Mouse (Mus musculus): ENCODE data around the gene Bcor. TPM values are rescaled to one million over a fixed set of nuclear protein-coding genes. Genes with fewer than 3 reads are reported as not detected.
A peak's percentile ranks its signal among the peaks of the same experiment; 100 is the strongest.

The Bcor gene
- polyA plus RNA-seq, 1 experiment from 2014 or later = 26.3 TPM

- Histone ChIP-seq H3K4me2 (replicated peaks) (peak overlapping the region; percentile 50), H3K4me3 (peak overlapping the region; percentile 27), H3K27me3 (peaks cover 80% of the 10 kb centered on the region), H3K9ac (replicated peaks) (peak overlapping the region; percentile 51; the same call in 1 of the 2 replicates), H3K27ac (replicated peaks) (peak overlapping the region; percentile 35; the same call in 1 of the 2 replicates), H3K4me1 (peaks cover 19% of the 10 kb centered on the region), H3K9me3 (no peaks in the 10 kb centered on the region), H3K36me3 (no peaks in the 10 kb centered on the region)
- 4% methylated on average over 48 of the region's 51 CpGs for WGBS
- no peak for ATAC-seq (ENCODE audit: low FRiP score, low read depth)
Observed at GRCm38 (mm10) chrX:12140086-12140740, 19.9 kb downstream of the Bcor start.

DNA sequence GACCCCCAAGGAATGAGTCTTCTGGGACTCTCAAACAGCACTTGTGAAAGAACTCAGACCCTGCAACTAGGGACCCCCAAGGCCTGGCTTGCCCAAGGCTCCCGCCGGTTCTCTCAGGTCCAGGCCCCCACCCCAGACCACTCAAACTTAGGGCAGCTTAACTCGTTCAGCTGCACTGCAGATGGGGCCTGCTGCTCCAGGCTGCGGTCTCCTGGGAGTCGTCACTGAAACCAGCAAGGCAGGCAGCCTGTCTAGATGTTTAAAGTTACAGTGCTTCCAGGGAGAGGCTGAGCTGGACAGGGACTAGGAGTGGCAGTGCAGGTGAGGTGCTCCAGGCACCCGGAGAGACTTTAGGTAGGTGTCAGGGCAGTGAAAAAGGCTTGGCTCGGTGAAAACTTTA lies 21.9 kb downstream of the Bcor start:
- Histone ChIP-seq H3K27me3 (peaks cover 89% of the 10 kb centered on the region), H3K4me3 (no peak overlapping the region), H3K4me1 (peaks cover 34% of the 10 kb centered on the region), H3K36me3 (no peaks in the 10 kb centered on the region), H3K9me3 (no peaks in the 10 kb centered on the region), H3K27ac (replicated peaks) (no peak overlapping the region), H3K4me2 (replicated peaks) (0 out of 2 replicates have a peak overlapping the region, but pooled peaks have one; percentile 5), H3K9ac (replicated peaks) (no peak overlapping the region)
- 15% methylated on average over 7 of the region's 7 CpGs for WGBS
- no peak for ATAC-seq (ENCODE audit: low FRiP score, low read depth)

DNA sequence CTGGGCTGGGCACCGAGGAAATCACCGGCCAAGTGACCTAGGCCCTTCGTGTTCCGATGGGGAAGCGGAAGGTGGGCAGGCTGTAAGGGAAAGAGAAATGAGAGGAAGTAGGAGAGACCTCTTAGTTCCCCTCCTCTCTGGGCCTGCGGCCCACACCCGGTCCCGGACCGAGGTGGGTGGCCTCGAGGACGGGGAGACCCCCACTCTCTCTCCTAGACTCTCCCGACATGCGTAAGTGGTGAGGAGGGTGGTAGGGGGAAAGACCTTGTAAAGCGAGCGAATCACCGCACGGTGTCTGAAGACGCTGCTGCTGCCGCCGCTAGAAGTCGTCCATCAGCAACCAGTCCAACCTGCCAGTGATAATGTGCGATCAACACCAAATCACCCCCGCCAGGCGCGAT lies 23.0 kb downstream of the Bcor start:
- no peak for ATAC-seq (ENCODE audit: low FRiP score, low read depth)
- WGBS = 4% methylated on average over 24 of the region's 25 CpGs

GRCm38 (mm10) chrX:12136261-12137101 lies 23.7 kb downstream of the Bcor start:
- no peaks in the 10 kb centered on the region for H3K9me3 ChIP-seq
- H3K27ac ChIP-seq (replicated peaks) = peak overlapping the region; percentile 92
- peak overlapping the region; percentile 34 for H3K4me3 ChIP-seq
- no peaks in the 10 kb centered on the region for H3K36me3 ChIP-seq
- 2% methylated on average over 48 of the region's 50 CpGs for WGBS
- H3K4me2 ChIP-seq (replicated peaks) = peak overlapping the region; percentile 59
- peak overlapping the region; percentile 34; the same call in 1 of the 2 replicates for H3K9ac ChIP-seq (replicated peaks)
- H3K4me1 ChIP-seq = peaks cover 40% of the 10 kb centered on the region
- peak; percentile 28 for ATAC-seq (ENCODE audit: low FRiP score, low read depth)
- H3K27me3 ChIP-seq = peaks cover 91% of the 10 kb centered on the region

More for the DNA sequence above, 23.0 kb downstream of the Bcor start:
- peak overlapping the region; percentile 34 for H3K4me3 ChIP-seq
- H3K27ac ChIP-seq (replicated peaks) = peak overlapping the region; percentile 92
- peaks cover 92% of the 10 kb centered on the region for H3K27me3 ChIP-seq
- peak overlapping the region; percentile 34; the same call in 1 of the 2 replicates for H3K9ac ChIP-seq (replicated peaks)
- H3K4me2 ChIP-seq (replicated peaks) = peak overlapping the region; percentile 59
- no peaks in the 10 kb centered on the region for H3K36me3 ChIP-seq
- peaks cover 40% of the 10 kb centered on the region for H3K4me1 ChIP-seq
- H3K9me3 ChIP-seq = no peaks in the 10 kb centered on the region

- Histone ChIP-seq H3K9me3 (no peaks in the 10 kb centered on the region), H3K4me2 (replicated peaks) (peak overlapping the region; percentile 59), H3K36me3 (no peaks in the 10 kb centered on the region), H3K9ac (replicated peaks) (peak overlapping the region; percentile 44), H3K27ac (replicated peaks) (peak overlapping the region; percentile 92), H3K4me1 (peaks cover 40% of the 10 kb centered on the region), H3K27me3 (peaks cover 98% of the 10 kb centered on the region), H3K4me3 (peak overlapping the region; percentile 34)
- 3% methylated on average over 49 of the region's 75 CpGs for WGBS
- peak; percentile 45 for ATAC-seq (ENCODE audit: low FRiP score, low read depth)
Observed at GRCm38 (mm10) chrX:12135121-12136111, 24.7 kb downstream of the Bcor start.

- Histone ChIP-seq H3K4me2 (replicated peaks) (peak overlapping the region; percentile 59), H3K9me3 (no peaks in the 10 kb centered on the region), H3K36me3 (no peaks in the 10 kb centered on the region), H3K27ac (replicated peaks) (peak overlapping the region; percentile 92), H3K4me3 (peak overlapping the region; percentile 34; the same call in 1 of the 2 replicates), H3K27me3 (peaks cover 98% of the 10 kb centered on the region), H3K9ac (replicated peaks) (peak overlapping the region; percentile 24; the same call in 1 of the 2 replicates), H3K4me1 (peaks cover 40% of the 10 kb centered on the region)
- ATAC-seq (ENCODE audit: low FRiP score, low read depth) = no peak
- WGBS = 3% methylated on average over 19 of the region's 19 CpGs
Observed at GRCm38 (mm10) chrX:12134541-12134940, 25.6 kb downstream of the Bcor start.

DNA sequence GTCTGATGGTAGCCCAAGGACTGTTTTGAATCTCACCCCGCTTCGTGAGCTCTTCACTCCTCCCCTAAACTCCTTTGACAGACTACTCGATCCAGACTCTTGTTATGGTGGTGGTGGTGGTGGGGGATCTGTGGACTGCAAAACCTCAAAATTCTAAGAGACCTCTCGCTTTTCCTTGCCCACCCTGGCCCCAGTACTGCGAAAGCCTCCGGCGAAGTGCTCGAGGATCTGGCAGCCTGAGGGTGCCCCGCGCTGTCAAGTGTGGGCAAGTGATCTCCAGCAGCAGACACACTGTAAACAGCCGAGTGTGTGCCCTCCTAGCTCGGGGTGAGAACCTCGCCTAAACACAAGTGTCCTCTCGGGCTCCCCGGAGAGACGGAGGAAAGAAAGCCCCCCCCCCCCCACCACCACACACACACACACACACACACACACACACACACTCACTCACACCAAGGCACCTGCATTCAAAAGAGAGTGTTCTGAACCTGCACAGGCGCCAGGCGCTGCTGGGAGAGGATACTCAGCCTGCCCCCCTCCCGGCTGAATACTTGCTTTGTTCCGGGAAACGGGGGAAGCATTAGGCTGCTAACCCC lies 26.2 kb downstream of the Bcor start:
- H3K27ac ChIP-seq (replicated peaks) = peak overlapping the region; percentile 68
- H3K27me3 ChIP-seq = peaks cover 98% of the 10 kb centered on the region
- H3K9me3 ChIP-seq = no peaks in the 10 kb centered on the region
- H3K36me3 ChIP-seq = no peaks in the 10 kb centered on the region
- H3K4me1 ChIP-seq = peaks cover 44% of the 10 kb centered on the region
- ATAC-seq (ENCODE audit: low FRiP score, low read depth) = no peak
- H3K4me3 ChIP-seq = peak overlapping the region; percentile 23
- H3K4me2 ChIP-seq (replicated peaks) = peak overlapping the region; percentile 59
- WGBS = 6% methylated on average over 16 of the region's 21 CpGs
- H3K9ac ChIP-seq (replicated peaks) = peak overlapping the region; percentile 39; the same call in 1 of the 2 replicates

- peaks cover 98% of the 10 kb centered on the region for H3K27me3 ChIP-seq
- H3K9ac ChIP-seq (replicated peaks) = peak overlapping the region; percentile 39; the same call in 1 of the 2 replicates
- no peaks in the 10 kb centered on the region for H3K9me3 ChIP-seq
- peaks cover 45% of the 10 kb centered on the region for H3K4me1 ChIP-seq
- peak; percentile 32 for ATAC-seq (ENCODE audit: low FRiP score, low read depth)
- H3K36me3 ChIP-seq = no peaks in the 10 kb centered on the region
- peak overlapping the region; percentile 68 for H3K27ac ChIP-seq (replicated peaks)
- peak overlapping the region; percentile 23 for H3K4me3 ChIP-seq
- 6% methylated on average over 48 of the region's 49 CpGs for WGBS
- peak overlapping the region; percentile 59 for H3K4me2 ChIP-seq (replicated peaks)
Observed at GRCm38 (mm10) chrX:12133178-12133835, 26.8 kb downstream of the Bcor start.

DNA sequence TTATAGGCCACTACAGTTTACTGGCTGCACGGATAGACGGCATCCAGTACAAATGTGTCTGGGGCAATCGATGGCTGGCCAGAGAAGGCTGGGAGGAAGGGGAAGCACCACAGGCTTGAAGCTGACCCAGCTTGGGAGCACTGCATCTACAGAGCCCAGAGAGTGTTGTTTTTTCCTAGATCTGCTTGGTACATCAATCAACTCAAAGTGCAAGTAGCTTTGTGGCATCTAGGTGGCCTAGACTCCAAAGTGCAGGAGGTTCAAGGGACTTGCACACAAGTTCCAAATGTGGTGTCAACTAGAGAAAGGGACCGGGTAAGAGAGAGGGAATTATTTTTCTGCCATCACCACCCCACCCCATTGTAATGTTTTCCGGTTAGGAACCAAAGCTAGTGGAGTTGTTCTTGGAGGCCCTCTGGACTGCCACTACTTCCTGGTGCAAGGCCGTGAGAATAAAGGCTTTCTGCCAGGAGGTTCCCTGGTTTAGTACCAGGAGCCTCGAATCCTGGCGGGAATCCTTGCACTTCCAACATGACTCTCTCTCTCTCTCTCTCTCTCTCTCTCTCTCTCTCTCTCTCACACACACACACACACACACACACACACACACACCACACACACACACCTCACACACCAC lies 27.5 kb downstream of the Bcor start:
- H3K27ac ChIP-seq (replicated peaks) = no peak overlapping the region

More for the DNA sequence above, 27.5 kb downstream of the Bcor start:
- Histone ChIP-seq H3K4me3 (no peak overlapping the region), H3K4me2 (replicated peaks) (peak overlapping the region; percentile 59; the same call in 1 of the 2 replicates), H3K4me1 (peaks cover 40% of the 10 kb centered on the region), H3K9ac (replicated peaks) (no peak overlapping the region), H3K9me3 (no peaks in the 10 kb centered on the region), H3K27me3 (peaks cover 98% of the 10 kb centered on the region), H3K36me3 (no peaks in the 10 kb centered on the region)
- no peak for ATAC-seq (ENCODE audit: low FRiP score, low read depth)
- 31% methylated on average over 8 of the region's 8 CpGs for WGBS

Data from midbrain, embryonic 12.5 days (tissue).